Mouse (Mus musculus): ENCODE data around the gene Gm26602.

Gene Gm26602

GRCm38 (mm10) chr10:79886054-79886453 is 24.6 kb upstream of the Gm26602 start, which contains the start of gene Elane:
TSS of gene Elane (plus strand) at chr10:79886247.
- DNase-seq = no peak

DNA sequence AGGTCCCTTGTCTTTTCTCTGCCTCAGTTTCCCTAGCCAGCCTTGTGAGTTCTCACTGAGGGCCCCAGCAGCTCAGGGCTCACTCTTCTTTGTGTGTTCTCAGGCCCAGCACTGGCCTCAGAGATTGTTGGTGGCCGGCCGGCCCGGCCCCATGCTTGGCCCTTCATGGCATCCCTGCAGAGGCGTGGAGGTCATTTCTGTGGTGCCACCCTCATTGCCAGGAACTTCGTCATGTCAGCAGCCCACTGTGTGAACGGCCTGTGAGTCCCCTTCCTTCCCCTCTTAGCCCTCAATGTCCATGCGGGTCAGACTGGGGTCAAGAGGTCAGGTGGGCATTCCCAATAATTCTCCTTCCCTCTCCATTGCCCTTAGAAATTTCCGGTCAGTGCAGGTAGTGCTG is 24.0 kb upstream of the Gm26602 start:
- no peak for DNase-seq

DNA sequence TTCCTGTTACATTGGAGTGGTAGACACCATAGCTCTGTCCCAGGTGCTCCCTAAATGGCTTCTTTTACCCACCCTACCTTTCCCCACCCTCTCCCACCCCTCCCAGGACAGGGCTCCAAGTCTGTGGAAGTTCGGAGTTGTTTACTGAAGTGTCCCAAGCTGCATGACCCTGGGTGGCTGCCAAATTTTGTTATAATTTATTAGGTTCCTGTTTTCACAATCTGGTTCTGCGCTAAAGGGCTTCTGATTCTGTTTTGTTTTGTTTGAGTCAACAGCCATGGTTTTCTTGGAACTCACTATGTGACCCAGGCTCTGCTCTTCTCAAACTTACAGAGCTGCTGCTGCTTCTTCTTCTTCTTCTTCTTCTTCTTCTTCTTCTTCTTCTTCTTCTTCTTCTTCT is 21.3 kb upstream of the Gm26602 start:
- peak; percentile 78 for DNase-seq

GRCm38 (mm10) chr10:79890670-79891069 is 20.0 kb upstream of the Gm26602 start, which contains the start of gene Cfd:
TSS of gene Cfd (plus strand) at chr10:79890853.
- no peak for DNase-seq

DNA sequence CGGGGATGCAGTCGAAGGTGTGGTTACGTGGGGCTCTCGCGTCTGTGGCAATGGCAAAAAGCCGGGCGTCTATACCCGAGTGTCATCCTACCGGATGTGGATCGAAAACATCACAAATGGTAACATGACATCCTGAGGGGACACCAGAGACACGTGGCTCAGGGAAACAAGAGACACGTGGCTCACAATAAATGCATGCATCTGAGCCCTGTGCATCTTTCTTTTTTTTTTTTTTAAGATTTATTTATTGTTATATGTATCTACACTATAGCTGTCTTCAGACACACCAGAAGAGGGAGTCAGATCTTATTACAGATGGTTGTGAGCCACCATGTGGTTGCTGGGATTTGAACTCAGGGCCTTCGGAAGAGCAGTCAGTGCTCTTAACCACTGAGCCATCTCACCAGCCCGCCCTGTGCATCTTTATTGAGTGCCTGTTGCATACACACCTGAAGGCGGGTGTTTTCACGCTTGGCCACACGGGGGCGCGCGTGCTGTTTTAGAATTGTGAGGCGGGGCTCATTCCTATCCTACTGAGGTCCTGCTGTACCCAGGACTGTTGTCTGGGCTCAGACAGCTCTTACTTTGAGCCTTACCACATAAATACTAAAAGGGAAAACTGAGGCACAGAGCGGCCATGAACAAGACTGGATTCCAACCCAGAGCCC is 18.1 kb upstream of the Gm26602 start:
- DNase-seq = peak; percentile 80

DNA sequence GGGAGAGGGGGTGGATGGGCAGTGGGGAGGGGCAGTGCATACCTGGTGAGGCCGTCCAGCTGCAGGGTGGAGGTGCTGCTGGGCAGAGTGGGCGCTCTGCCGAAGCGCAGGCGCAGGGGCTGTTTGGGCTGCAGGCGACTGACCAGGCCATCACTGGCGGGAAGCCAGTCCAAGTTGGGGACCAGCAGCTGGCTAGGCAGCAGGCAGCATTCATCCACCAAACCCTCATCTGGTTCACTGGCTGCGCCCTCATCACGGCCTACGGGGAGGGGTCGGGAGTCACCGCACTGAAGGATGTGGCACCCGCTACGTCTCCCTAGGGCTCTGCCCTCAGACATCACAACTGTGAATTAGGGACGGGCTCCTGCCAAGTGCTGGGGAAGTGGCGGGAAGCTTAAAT is 14.3 kb upstream of the Gm26602 start:
- DNase-seq = no peak

DNA sequence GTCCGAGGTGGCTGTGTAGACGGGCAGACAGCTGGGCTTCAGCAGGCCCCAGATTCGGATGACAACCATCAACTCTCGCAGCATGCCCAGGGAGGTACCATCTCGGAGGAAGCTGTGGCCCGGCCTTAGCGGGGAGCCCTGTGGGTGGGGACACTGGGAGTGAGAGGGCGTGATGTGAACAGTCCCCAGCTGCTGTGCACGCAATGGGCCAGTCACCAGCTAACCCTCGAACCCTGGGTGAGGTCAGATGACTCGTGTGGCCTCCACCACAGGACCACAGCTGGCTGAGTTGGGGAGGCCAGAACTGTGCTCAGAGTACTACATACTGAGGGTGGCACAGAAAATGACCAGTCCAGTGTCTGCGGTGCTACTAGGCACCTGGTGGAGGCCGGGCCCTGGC is 13.8 kb upstream of the Gm26602 start:
- DNase-seq = no peak

GRCm38 (mm10) chr10:79897316-79898245 is 13.1 kb upstream of the Gm26602 start:
- DNase-seq = peak; percentile 47

DNA sequence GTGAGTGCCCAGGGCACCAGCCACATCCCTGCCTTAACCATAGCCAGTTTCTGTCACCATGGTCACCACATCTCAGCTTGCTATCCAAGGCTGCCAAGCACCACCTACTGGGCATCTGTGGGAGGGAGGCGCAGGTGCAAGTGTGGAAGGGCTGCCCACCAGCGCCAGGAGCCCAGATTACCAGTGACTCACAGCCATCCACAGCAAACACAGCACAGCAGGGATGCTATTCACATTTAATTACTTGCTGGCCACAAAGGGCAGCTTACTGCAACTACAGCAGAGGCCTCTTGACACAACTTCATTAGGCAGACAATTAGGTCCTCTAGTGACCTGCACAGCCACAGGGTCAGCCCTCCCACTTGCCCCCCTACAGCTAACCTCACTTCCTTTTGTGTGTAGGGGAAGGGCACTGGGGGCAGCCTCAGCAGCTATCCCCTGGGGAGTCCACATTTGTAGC is 9.7 kb upstream of the Gm26602 start:
- DNase-seq = no peak

- no peak for DNase-seq
These were observed 3.9 kb upstream of the Gm26602 start for GRCm38 (mm10) chr10:79906712-79907111.

DNA sequence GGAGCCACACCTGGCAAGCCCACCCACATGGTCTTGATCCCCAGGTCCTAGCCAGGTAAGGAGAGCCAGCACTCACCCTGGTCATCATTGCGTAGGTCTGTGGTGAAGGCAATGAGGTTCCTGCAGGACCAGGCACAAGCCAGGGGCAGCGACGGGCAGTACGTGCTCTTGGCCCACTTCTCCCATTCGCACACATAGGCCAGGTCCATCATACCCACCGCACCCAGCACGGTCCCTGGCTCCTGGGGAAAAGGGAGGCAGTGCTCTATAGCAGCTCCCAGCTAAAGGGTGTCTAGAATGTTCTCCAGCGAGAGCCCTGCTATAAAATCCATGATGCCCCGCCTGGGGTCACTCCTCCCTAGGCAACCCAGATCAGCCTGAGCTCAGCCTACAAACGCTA is 3.2 kb upstream of the Gm26602 start:
- DNase-seq = no peak

DNA sequence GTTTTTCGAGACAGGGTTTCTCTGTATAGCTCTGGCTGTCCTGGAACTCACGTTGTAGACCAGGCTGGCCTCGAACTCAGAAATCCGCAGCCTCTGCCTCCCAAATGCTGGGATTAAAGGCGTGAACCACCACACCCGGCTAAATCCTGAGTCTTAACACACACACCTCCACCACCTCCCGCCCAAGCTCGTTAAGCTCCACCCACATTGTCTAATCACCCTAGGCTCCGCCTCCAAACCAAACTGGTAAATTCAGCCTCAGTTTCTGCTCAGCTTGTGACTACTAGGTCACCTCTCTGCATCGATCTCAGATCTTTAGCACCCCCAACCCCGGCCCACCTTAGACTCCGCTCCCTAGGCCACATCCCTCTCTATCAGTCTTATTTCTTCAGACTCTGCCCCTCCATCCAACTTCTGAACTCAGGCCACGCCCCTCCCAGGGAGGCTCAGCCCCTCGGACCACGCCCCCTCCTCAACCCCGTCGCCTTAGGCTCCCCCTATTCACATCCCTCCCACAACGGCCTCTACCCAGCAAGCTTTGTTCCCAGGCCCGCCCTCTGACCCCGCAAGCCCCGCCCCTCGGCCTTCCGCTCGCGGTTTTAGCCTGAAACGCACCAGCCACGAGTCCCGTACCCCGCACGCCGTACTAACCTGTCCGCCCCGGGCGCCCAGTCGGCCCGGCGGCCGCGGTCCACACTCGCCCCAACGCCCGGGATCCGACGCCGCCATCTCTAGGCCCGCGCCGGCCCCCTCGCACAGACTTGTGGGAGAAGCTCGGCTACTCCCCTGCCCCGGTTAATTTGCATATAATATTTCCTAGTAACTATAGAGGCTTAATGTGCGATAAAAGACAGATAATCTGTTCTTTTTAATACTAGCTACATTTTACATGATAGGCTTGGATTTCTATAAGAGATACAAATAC is 2.2 kb upstream of the Gm26602 start, which contains the start of gene Med16:
Gene Med16, minus strand, starts transcription at position 757 of the 925 bp plus-strand sequence.
- DNase-seq = peak; percentile 97

DNA sequence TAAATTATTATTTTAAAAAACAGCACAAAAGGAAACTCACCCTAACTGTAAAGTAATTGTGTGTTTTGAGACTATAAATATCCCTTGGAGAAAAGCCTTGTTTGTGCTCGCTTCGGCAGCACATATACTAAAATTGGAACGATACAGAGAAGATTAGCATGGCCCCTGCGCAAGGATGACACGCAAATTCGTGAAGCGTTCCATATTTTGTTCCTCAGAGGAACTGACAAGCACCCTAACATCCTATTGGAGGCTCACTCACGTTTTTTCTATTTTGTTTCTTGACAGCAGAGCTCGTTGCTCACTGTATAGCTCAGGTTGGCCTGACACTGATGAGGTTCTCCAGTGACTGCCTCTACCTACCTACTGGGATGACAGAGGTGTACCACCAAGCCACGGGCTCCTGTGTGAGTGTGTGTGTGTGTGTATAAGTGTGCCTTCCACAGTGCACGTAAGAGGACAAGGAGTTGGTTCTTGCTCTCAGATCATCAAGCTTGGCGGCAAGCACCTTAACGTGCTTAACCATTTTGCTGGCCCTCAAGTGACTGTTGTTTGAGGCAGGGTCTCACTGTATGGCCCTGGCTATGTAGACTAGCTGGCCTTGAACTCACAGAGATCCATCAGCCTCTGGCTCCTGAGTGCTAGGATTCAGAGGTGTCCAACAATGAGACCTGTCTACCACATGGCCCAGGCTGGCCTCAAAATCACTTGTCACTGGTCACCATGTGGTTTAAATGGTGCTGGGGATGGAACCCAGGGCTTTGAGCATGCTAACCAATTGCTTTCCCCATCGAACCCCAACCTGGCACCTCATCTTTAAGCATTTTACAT is 1.3 kb upstream of the Gm26602 start:
- peak; percentile 64 for DNase-seq

DNA sequence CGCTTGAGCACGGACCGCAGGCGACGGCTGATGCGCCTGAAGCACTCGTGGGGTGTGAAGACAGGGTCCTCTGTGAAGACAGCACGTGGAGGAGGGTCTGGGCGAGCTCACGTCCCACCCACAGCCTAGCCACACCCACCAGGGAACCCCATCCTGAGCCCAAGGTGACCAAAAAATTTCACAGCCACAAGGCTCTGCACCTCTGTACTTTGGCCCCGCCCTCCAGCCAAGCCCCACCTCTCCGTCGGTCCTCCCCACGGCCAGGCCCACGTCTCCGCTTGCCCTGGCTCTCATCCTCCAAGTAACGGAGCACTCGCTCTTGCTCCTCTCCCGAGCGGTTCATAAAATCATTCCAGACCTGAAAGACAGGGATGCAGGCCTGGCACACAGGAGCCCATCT is 1.8 kb downstream of the Gm26602 start:
- DNase-seq = no peak

GRCm38 (mm10) chr10:79914131-79914947 is 3.7 kb downstream of the Gm26602 start:
- no peak for DNase-seq

- DNase-seq = no peak
These were observed 4.4 kb downstream of the Gm26602 start for GRCm38 (mm10) chr10:79914948-79915596.

- DNase-seq = no peak
These were observed 5.4 kb downstream of the Gm26602 start for GRCm38 (mm10) chr10:79916081-79916480.

DNA sequence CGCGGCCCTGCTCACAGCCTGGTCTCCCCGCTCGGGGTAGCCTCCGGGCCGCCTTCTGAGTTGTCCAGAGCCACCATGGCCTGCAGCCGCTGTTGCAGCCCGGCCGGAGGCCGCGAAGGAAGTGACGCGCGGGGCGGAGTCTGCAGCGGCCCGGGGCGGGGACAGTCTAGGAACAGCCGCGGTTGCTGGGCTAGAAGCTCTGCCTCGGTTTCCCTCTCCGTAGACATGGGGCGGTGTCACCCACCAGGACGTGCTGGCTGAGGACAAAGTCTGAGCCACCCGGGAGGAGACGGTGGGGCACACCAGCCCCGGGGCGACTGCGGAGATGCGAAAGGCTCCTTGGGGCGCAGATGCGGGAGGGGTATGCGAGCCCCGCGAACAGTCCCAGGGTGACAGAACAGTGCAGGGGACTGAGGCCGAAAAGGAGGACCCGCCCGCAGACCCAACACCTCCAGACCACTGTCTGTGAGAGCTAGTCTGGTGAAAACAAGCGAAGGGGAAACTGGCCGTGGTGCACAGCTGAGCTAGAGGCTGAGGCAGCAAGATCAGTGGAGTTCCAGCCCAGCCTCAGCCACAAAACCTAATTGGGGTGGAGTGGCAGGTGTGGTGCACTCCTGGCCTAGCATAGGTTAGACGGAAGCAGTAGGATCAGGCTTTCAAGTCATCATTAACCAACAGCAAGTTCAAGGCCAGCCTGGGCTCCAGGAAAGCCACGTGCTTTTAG is 6.3 kb downstream of the Gm26602 start, which contains the start of gene Kiss1r:
Gene Kiss1r, plus strand, starts transcription at position 164 of the 724 bp plus-strand sequence.
- peak; percentile 91 for DNase-seq

GRCm38 (mm10) chr10:79917532-79918100 is 7.0 kb downstream of the Gm26602 start:
- DNase-seq = no peak
